Mouse (Mus musculus): ENCODE data around the gene Mrpl10. TPM values are rescaled to one million over a fixed set of nuclear protein-coding genes. Genes with fewer than 3 reads are reported as not detected.
A peak's percentile ranks its signal among the peaks of the same experiment; 100 is the strongest.

The Mrpl10 gene
- total and polyA plus RNA-seq, 3 experiments = 104 to 132 (median 119) TPM

- peaks cover 19% of the 10 kb centered on the region for H3K27me3 ChIP-seq (replicated peaks)
- H3K36me3 ChIP-seq (replicated peaks in 1 of 2; ENCODE audit: control insufficient read depth in 1 of 2, insufficient read depth in 1 of 2, low read length in 1 of 2) = no peaks in the 10 kb centered on the region
- H3K79me2 ChIP-seq (replicated peaks; ENCODE audit: control insufficient read depth, extremely low read depth, insufficient read depth, poor library complexity, severe bottlenecking) = no peaks in the 10 kb centered on the region
- in situ Hi-C loops (cut with MboI; ENCODE audit: low pct_ligation_motif_present, low pct_unique_long_range_greater_than_20kb, low sequenced_read_pairs) (no loop called here), dilution Hi-C loops (cut with MboI; ENCODE audit: extremely low pct_ligation_motif_present, extremely low pct_unique_long_range_greater_than_20kb, low sequenced_read_pairs) (no loop called here)
- no peak overlapping the region for H3K27ac ChIP-seq (ENCODE audit: insufficient read depth, low read depth)
- peaks cover 46% of the 10 kb centered on the region for H3K9me3 ChIP-seq (replicated peaks; ENCODE audit: low read length)
- TF ChIP-seq HCFC1 (IDR thresholded peaks at IDR 0.05; ENCODE audit: low read depth, low read length) = no peak
- TF ChIP-seq BHLHE40 (IDR thresholded peaks at IDR 0.05; ENCODE audit: low read depth, low read length) = peak; percentile 55; the same call in 1 of the 2 replicates
- no peak for TF ChIP-seq E2F4 (IDR thresholded peaks at IDR 0.05; ENCODE audit: insufficient replicate concordance, low read depth, low read length)
- no peak overlapping the region for H3K4me3 ChIP-seq (replicated peaks in 1 of 3; ENCODE audit: low read depth in 2 of 3, low read length in 2 of 3, poor library complexity in 1 of 3)
- DNase-seq (ENCODE audit: extremely low read depth) = no peak
- no peak overlapping the region for H3K9ac ChIP-seq (ENCODE audit: insufficient read depth, low read depth)
- H3K4me2 ChIP-seq (ENCODE audit: insufficient read depth, low read depth, poor library complexity, severe bottlenecking) = no peak overlapping the region
- H3K4me1 ChIP-seq (ENCODE audit: control insufficient read depth in 1 of 2, insufficient read depth in 2 of 2) = peaks cover 18 to 19% of the 10 kb centered on the region in 2 experiments
These were observed 45.0 kb downstream of the Mrpl10 start for GRCm38 (mm10) chr11:97086365-97086764.

GRCm38 (mm10) chr11:97094600-97094999 is 53.2 kb downstream of the Mrpl10 start:
- Histone ChIP-seq H3K36me3 (replicated peaks in 1 of 2; ENCODE audit: control insufficient read depth in 1 of 2, insufficient read depth in 1 of 2, low read length in 1 of 2) (no peaks in the 10 kb centered on the region), H3K4me1 (ENCODE audit: control insufficient read depth in 1 of 2, insufficient read depth in 2 of 2) (peaks cover 0 to 4% of the 10 kb centered on the region in 2 experiments; a peak in 1 of 4 replicates), H3K4me2 (ENCODE audit: insufficient read depth, low read depth, poor library complexity, severe bottlenecking) (no peak overlapping the region), H3K9ac (ENCODE audit: insufficient read depth, low read depth) (no peak overlapping the region), H3K79me2 (replicated peaks; ENCODE audit: control insufficient read depth, extremely low read depth, insufficient read depth, poor library complexity, severe bottlenecking) (no peaks in the 10 kb centered on the region), H3K27ac (ENCODE audit: insufficient read depth, low read depth) (no peak overlapping the region), H3K9me3 (replicated peaks; ENCODE audit: low read length) (peaks cover 6% of the 10 kb centered on the region), H3K4me3 (replicated peaks in 1 of 3; ENCODE audit: low read depth in 2 of 3, low read length in 2 of 3, poor library complexity in 1 of 3) (no peak overlapping the region), H3K27me3 (replicated peaks) (peaks cover 66% of the 10 kb centered on the region)
- in situ Hi-C loops (cut with MboI; ENCODE audit: low pct_ligation_motif_present, low pct_unique_long_range_greater_than_20kb, low sequenced_read_pairs) = loop anchor here (10.0 kb wide), 1 partner anchor 50 kb away; no protein-coding TSS in a partner anchor
- DNase-seq (ENCODE audit: extremely low read depth) = no peak
- dilution Hi-C loops (cut with MboI; ENCODE audit: extremely low pct_ligation_motif_present, extremely low pct_unique_long_range_greater_than_20kb, low sequenced_read_pairs) = no loop called here
- TF ChIP-seq CHD2 (IDR thresholded peaks at IDR 0.05; ENCODE audit: low read length) (peak; percentile 85; the same call in 1 of the 2 replicates), GABPA (IDR thresholded peaks at IDR 0.05; ENCODE audit: insufficient replicate concordance, low read depth, low read length) (no peak)

- TF ChIP-seq EP300 (IDR thresholded peaks at IDR 0.05; ENCODE audit: low read length) (no peak), MYC (IDR thresholded peaks at IDR 0.05; ENCODE audit: low read depth, low read length) (no peak)
- Histone ChIP-seq H3K9ac (ENCODE audit: insufficient read depth, low read depth) (no peak overlapping the region), H3K27ac (ENCODE audit: insufficient read depth, low read depth) (no peak overlapping the region), H3K36me3 (replicated peaks in 1 of 2; ENCODE audit: control insufficient read depth in 1 of 2, insufficient read depth in 1 of 2, low read length in 1 of 2) (no peaks in the 10 kb centered on the region), H3K4me3 (replicated peaks in 1 of 3; ENCODE audit: low read depth in 2 of 3, low read length in 2 of 3, poor library complexity in 1 of 3) (no peak overlapping the region), H3K27me3 (replicated peaks) (peaks cover 54% of the 10 kb centered on the region), H3K9me3 (replicated peaks; ENCODE audit: low read length) (no peaks in the 10 kb centered on the region), H3K4me2 (ENCODE audit: insufficient read depth, low read depth, poor library complexity, severe bottlenecking) (no peak overlapping the region), H3K79me2 (replicated peaks; ENCODE audit: control insufficient read depth, extremely low read depth, insufficient read depth, poor library complexity, severe bottlenecking) (no peaks in the 10 kb centered on the region), H3K4me1 (ENCODE audit: control insufficient read depth in 1 of 2, insufficient read depth in 2 of 2) (peaks cover 2 to 4% of the 10 kb centered on the region in 2 experiments; a peak in 3 of 4 replicates)
- dilution Hi-C loops (cut with MboI; ENCODE audit: extremely low pct_ligation_motif_present, extremely low pct_unique_long_range_greater_than_20kb, low sequenced_read_pairs) (no loop called here), in situ Hi-C loops (cut with MboI; ENCODE audit: low pct_ligation_motif_present, low pct_unique_long_range_greater_than_20kb, low sequenced_read_pairs) (loop anchor here (10.0 kb wide), 1 partner anchor 46 kb away; no protein-coding TSS in a partner anchor)
- DNase-seq (ENCODE audit: extremely low read depth) = no peak
These were observed 57.4 kb downstream of the Mrpl10 start for GRCm38 (mm10) chr11:97098791-97099190.

Other genes with a start within 250 kb of the Mrpl10 start
- 113 and 169 TPM in 2 replicates for gene Nfe2l1, start 211.6 kb upstream of the Mrpl10 start, total RNA-seq (2012; rRNA removed)
- gene Nfe2l1, start 211.6 kb upstream of the Mrpl10 start, total RNA-seq (2014; rRNA removed) = 61.1 and 77.7 TPM in 2 replicates
- 145 and 182 TPM in 2 replicates for gene Nfe2l1, start 211.6 kb upstream of the Mrpl10 start, polyA plus RNA-seq (2012; ENCODE audit: insufficient read length, low read depth)
- 1.3 and 4.1 TPM in 2 replicates for gene Copz2, start 191.7 kb upstream of the Mrpl10 start, total RNA-seq (2012; rRNA removed)
- gene Copz2, start 191.7 kb upstream of the Mrpl10 start, total RNA-seq (2014; rRNA removed) = 0.28 and 0.35 TPM in 2 replicates
- 0.87 and 0.99 TPM in 2 replicates for gene Copz2, start 191.7 kb upstream of the Mrpl10 start, polyA plus RNA-seq (2012; ENCODE audit: insufficient read length, low read depth)
- 96.3 and 112 TPM in 2 replicates for gene Cdk5rap3, start 125.1 kb upstream of the Mrpl10 start, total RNA-seq (2012; rRNA removed)
- gene Cdk5rap3, start 125.1 kb upstream of the Mrpl10 start, total RNA-seq (2014; rRNA removed) = 59.5 and 61.6 TPM in 2 replicates
- 70.3 and 80.0 TPM in 2 replicates for gene Cdk5rap3, start 125.1 kb upstream of the Mrpl10 start, polyA plus RNA-seq (2012; ENCODE audit: insufficient read length, low read depth)
- 0.08 TPM in 2 replicates for gene Prr15l, start 113.5 kb upstream of the Mrpl10 start, total RNA-seq (2012; rRNA removed)
- gene Prr15l, start 113.5 kb upstream of the Mrpl10 start, total RNA-seq (2014; rRNA removed) = not detected in 2 replicates
- 0.19 and 0.31 TPM in 2 replicates for gene Prr15l, start 113.5 kb upstream of the Mrpl10 start, polyA plus RNA-seq (2012; ENCODE audit: insufficient read length, low read depth)
- gene Pnpo, start 97.6 kb upstream of the Mrpl10 start, total RNA-seq (2012; rRNA removed) = 38.5 and 42.9 TPM in 2 replicates
- gene Pnpo, start 97.6 kb upstream of the Mrpl10 start, total RNA-seq (2014; rRNA removed) = 54.3 and 56.2 TPM in 2 replicates
- 32.5 and 36.3 TPM in 2 replicates for gene Pnpo, start 97.6 kb upstream of the Mrpl10 start, polyA plus RNA-seq (2012; ENCODE audit: insufficient read length, low read depth)
- 2.1 and 2.8 TPM in 2 replicates for gene Sp2, start 58.6 kb upstream of the Mrpl10 start, total RNA-seq (2012; rRNA removed)
- gene Sp2, start 58.6 kb upstream of the Mrpl10 start, total RNA-seq (2014; rRNA removed) = 1.1 TPM in 2 replicates
- 15.9 and 21.0 TPM in 2 replicates for gene Sp2, start 58.6 kb upstream of the Mrpl10 start, polyA plus RNA-seq (2012; ENCODE audit: insufficient read length, low read depth)
- 44.3 and 65.5 TPM in 2 replicates for gene Sp6, start 28.2 kb upstream of the Mrpl10 start, total RNA-seq (2012; rRNA removed)
- gene Sp6, start 28.2 kb upstream of the Mrpl10 start, total RNA-seq (2014; rRNA removed) = 15.8 and 18.4 TPM in 2 replicates
- 10.0 and 10.1 TPM in 2 replicates for gene Sp6, start 28.2 kb upstream of the Mrpl10 start, polyA plus RNA-seq (2012; ENCODE audit: insufficient read length, low read depth)
- gene Scrn2, start 11.6 kb upstream of the Mrpl10 start, total RNA-seq (2012; rRNA removed) = 55.8 and 63.9 TPM in 2 replicates
- gene Scrn2, start 11.6 kb upstream of the Mrpl10 start, total RNA-seq (2014; rRNA removed) = 34.5 and 37.5 TPM in 2 replicates
- gene Scrn2, start 11.6 kb upstream of the Mrpl10 start, polyA plus RNA-seq (2012; ENCODE audit: insufficient read length, low read depth) = 35.2 and 41.1 TPM in 2 replicates
- gene Lrrc46, start 153 bp upstream of the Mrpl10 start, total RNA-seq (2012; rRNA removed) = 0.38 and 0.46 TPM in 2 replicates
- 0.23 TPM in 1 of 2 replicates, not detected in the other for gene Lrrc46, start 153 bp upstream of the Mrpl10 start, total RNA-seq (2014; rRNA removed)
- gene Lrrc46, start 153 bp upstream of the Mrpl10 start, polyA plus RNA-seq (2012; ENCODE audit: insufficient read length, low read depth) = 0.91 and 1.0 TPM in 2 replicates
- gene Osbpl7, start 9.1 kb downstream of the Mrpl10 start, total RNA-seq (2012; rRNA removed) = 14.2 and 17.6 TPM in 2 replicates
- gene Osbpl7, start 9.1 kb downstream of the Mrpl10 start, total RNA-seq (2014; rRNA removed) = 6.6 and 7.4 TPM in 2 replicates
- 22.1 and 24.4 TPM in 2 replicates for gene Osbpl7, start 9.1 kb downstream of the Mrpl10 start, polyA plus RNA-seq (2012; ENCODE audit: insufficient read length, low read depth)
- gene Tbx21, start 73.8 kb downstream of the Mrpl10 start, total RNA-seq (2012; rRNA removed) = 0.08 TPM in 2 replicates
- gene Tbx21, start 73.8 kb downstream of the Mrpl10 start, total RNA-seq (2014; rRNA removed) = not detected in 2 replicates
- 0.09 TPM in 1 of 2 replicates, not detected in the other for gene Tbx21, start 73.8 kb downstream of the Mrpl10 start, polyA plus RNA-seq (2012; ENCODE audit: insufficient read length, low read depth)
- gene Tbkbp1, start 109.9 kb downstream of the Mrpl10 start, total RNA-seq (2012; rRNA removed) = 2.1 and 3.1 TPM in 2 replicates
- gene Tbkbp1, start 109.9 kb downstream of the Mrpl10 start, total RNA-seq (2014; rRNA removed) = 0.44 and 1.2 TPM in 2 replicates
- gene Tbkbp1, start 109.9 kb downstream of the Mrpl10 start, polyA plus RNA-seq (2012; ENCODE audit: insufficient read length, low read depth) = 5.2 and 5.7 TPM in 2 replicates
- 194 and 264 TPM in 2 replicates for gene Kpnb1, start 146.3 kb downstream of the Mrpl10 start, total RNA-seq (2012; rRNA removed)
- gene Kpnb1, start 146.3 kb downstream of the Mrpl10 start, total RNA-seq (2014; rRNA removed) = 234 and 260 TPM in 2 replicates
- gene Kpnb1, start 146.3 kb downstream of the Mrpl10 start, polyA plus RNA-seq (2012; ENCODE audit: insufficient read length, low read depth) = 411 and 465 TPM in 2 replicates
- 37.6 and 42.5 TPM in 2 replicates for gene Npepps, start 239.1 kb downstream of the Mrpl10 start, total RNA-seq (2012; rRNA removed)
- gene Npepps, start 239.1 kb downstream of the Mrpl10 start, total RNA-seq (2014; rRNA removed) = 29.8 and 33.8 TPM in 2 replicates
- 50.8 and 56.3 TPM in 2 replicates for gene Npepps, start 239.1 kb downstream of the Mrpl10 start, polyA plus RNA-seq (2012; ENCODE audit: insufficient read length, low read depth)